Mouse (Mus musculus): ENCODE measurements around the gene Ywhab.

- TF ChIP-seq CTCF (IDR thresholded peaks at IDR 0.05; ENCODE audit: borderline replicate concordance, insufficient read depth, low read length), result no peak
- TF ChIP-seq POLR2A (IDR thresholded peaks at IDR 0.05; ENCODE audit: low read depth, low read length), result no peak
Observed at GRCm38 (mm10) chr2:163946221-163946620, 48.5 kb upstream of the Ywhab start.
